Mouse (Mus musculus): Measurements from ENCODE around the gene Ehd1.

DNA sequence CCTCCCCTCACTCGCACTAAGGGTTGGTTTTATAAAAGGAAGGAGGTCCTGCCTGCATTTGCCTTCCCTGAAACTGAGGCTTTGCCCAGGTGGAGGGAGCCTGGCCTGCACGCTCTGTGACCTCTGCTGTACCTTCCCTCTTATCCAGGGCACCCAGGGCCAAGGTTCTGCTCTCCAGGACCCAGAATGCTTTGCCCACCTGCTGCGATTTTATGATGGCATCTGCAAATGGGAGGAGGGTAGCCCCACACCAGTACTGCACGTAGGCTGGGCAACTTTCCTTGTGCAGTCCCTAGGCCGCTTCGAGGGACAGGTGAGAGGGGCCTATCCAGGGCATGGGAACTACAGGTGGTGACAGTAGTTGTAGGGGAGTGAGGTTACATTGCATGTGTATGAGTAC lies 62.7 kb downstream of the Ehd1 start:
- TF ChIP-seq CTCF (IDR thresholded peaks at IDR 0.05; ENCODE audit: insufficient read depth, low read depth, low read length) (no peak), POLR2A (IDR thresholded peaks at IDR 0.05; ENCODE audit: insufficient read depth, low read depth, low read length) (no peak)
